Mouse (Mus musculus) hindbrain, embryonic 11.5 days (tissue): Measurements from ENCODE around the gene Lama5. TPM values are rescaled to one million over a fixed set of nuclear protein-coding genes. Genes with fewer than 3 reads are reported as not detected.
"Not testable (repeated sequence)": the region's sequence is repeated elsewhere in the genome, so short reads cannot be mapped to it uniquely, and the experiment has no call there.

ENCODE experiments used
- ATAC-seq: fragments of 200-750 bp; cut with Nextera tagmentation; 2 replicates; pipeline ENCODE4 v1.8.0; 2017; ENCODE audit warnings: mild to moderate bottlenecking, moderate TSS enrichment, moderate library complexity; ENCODE audit not compliant: low FRiP score
- DNase-seq: peaks from one replicate; pipeline ENCODE4 v3.0.0-alpha.2; 2015; ENCODE audit warnings: low spot score
- H3K27ac ChIP-seq: fragments of 300-500 bp; sonication (generic); 2 replicates; pipeline ENCODE4 v1.5.1; 2014; ENCODE audit warnings: mild to moderate bottlenecking, low read depth, low read length
- H3K27me3 ChIP-seq: fragments of 300-500 bp; sonication (generic); 2 replicates; pipeline ENCODE4 v1.6.1; 2014; ENCODE audit warnings: mild to moderate bottlenecking, low read length, moderate library complexity, mixed read lengths; ENCODE audit not compliant: control insufficient read depth, insufficient read depth
- H3K36me3 ChIP-seq: fragments of 300-500 bp; sonication (generic); 2 replicates; pipeline ENCODE4 v1.6.1; 2014; ENCODE audit warnings: mild to moderate bottlenecking, low read length, moderate library complexity, mixed read lengths; ENCODE audit not compliant: control insufficient read depth, insufficient read depth
- H3K4me1 ChIP-seq: fragments of 300-500 bp; sonication (generic); replicated peaks from 2 replicates; pipeline ENCODE4 v1.6.1; 2014; ENCODE audit warnings: low read length, mixed read lengths; ENCODE audit not compliant: control insufficient read depth, insufficient read depth
- H3K4me2 ChIP-seq: fragments of 300-500 bp; sonication (generic); replicated peaks from 2 replicates; pipeline ENCODE4 v1.6.1; 2014; ENCODE audit warnings: mild to moderate bottlenecking, low read depth, low read length
- H3K4me3 ChIP-seq: fragments of 300-500 bp; sonication (generic); 2 replicates; pipeline ENCODE4 v1.5.1; 2014; ENCODE audit warnings: low read depth, low read length
- H3K9ac ChIP-seq: fragments of 300-500 bp; sonication (generic); 2 replicates; pipeline ENCODE4 v1.6.1; 2014; ENCODE audit warnings: low read depth, low read length
- H3K9me3 ChIP-seq: fragments of 300-500 bp; sonication (generic); 2 replicates; pipeline ENCODE4 v1.6.1; 2016; ENCODE audit warnings: low read length; ENCODE audit not compliant: control insufficient read depth
- WGBS: fragments of 180-500 bp; shearing (Covaris S2); extraction: QIAGEN DNeasy Blood & Tissue Kit; methylation state at CpG from one replicate; pipeline ENCODE4 v1.1.7; 2014; 5-methylcytosine and 5-hydroxymethylcytosine counted together
- polyA plus RNA-seq: library from polyadenylated mRNA; unstranded; fragments of >200 nt; fragmentation: Nextera tagmentation; extraction: Ambion mirVana; gene quantifications from 2 replicates; pipeline ENCODE4 v1.2.1, GENCODE M21; 2014

Gene Lama5
- polyA plus RNA-seq, 1 experiment from 2014 or later: 4.4 TPM

GRCm38 (mm10) chr2:180184011-180184751 lies 41.5 kb downstream of the Lama5 start:
- H3K9ac ChIP-seq: no peak overlapping the region
- H3K36me3 ChIP-seq: no peaks in the 10 kb centered on the region
- ATAC-seq: no peak
- H3K27ac ChIP-seq: no peak overlapping the region
- 86% methylated on average over 24 of the region's 24 CpGs for WGBS
- H3K9me3 ChIP-seq: no peaks in the 10 kb centered on the region
- no peak for DNase-seq
- no peak overlapping the region for H3K4me2 ChIP-seq
- no peaks in the 10 kb centered on the region for H3K4me1 ChIP-seq
- H3K4me3 ChIP-seq: no peak overlapping the region
- no peaks in the 10 kb centered on the region for H3K27me3 ChIP-seq

GRCm38 (mm10) chr2:180181542-180181941 lies 44.1 kb downstream of the Lama5 start:
- Histone ChIP-seq H3K4me3 (no peak overlapping the region), H3K4me1 (no peaks in the 10 kb centered on the region), H3K27me3 (no peaks in the 10 kb centered on the region), H3K27ac (no peak overlapping the region), H3K9ac (no peak overlapping the region), H3K36me3 (0 out of 2 replicates have a peak, but pooled peaks cover 6% of the 10 kb centered on the region), H3K4me2 (no peak overlapping the region), H3K9me3 (no peaks in the 10 kb centered on the region)
- WGBS: 86% methylated on average over 9 of the region's 9 CpGs
- ATAC-seq (no peak), DNase-seq (no peak)

GRCm38 (mm10) chr2:180175725-180176124 lies 49.9 kb downstream of the Lama5 start:
- no peaks in the 10 kb centered on the region; the same call in 1 of the 2 replicates for H3K4me1 ChIP-seq
- no peak overlapping the region for H3K4me2 ChIP-seq
- H3K4me3 ChIP-seq: no peak overlapping the region
- no peak overlapping the region for H3K9ac ChIP-seq
- H3K9me3 ChIP-seq: no peaks in the 10 kb centered on the region
- WGBS: 96% methylated on average over 7 of the region's 7 CpGs
- no peak for ATAC-seq
- H3K36me3 ChIP-seq: peaks cover 13% of the 10 kb centered on the region; the same call in 1 of the 2 replicates
- H3K27ac ChIP-seq: no peak overlapping the region
- no peak for DNase-seq
- H3K27me3 ChIP-seq: no peaks in the 10 kb centered on the region

GRCm38 (mm10) chr2:180174121-180174520 lies 51.5 kb downstream of the Lama5 start:
- Histone ChIP-seq H3K9ac (no peak overlapping the region), H3K4me2 (no peak overlapping the region), H3K36me3 (peaks cover 13% of the 10 kb centered on the region; the same call in 1 of the 2 replicates), H3K4me3 (no peak overlapping the region), H3K27ac (no peak overlapping the region), H3K27me3 (no peaks in the 10 kb centered on the region), H3K4me1 (no peaks in the 10 kb centered on the region; the same call in 1 of the 2 replicates), H3K9me3 (no peaks in the 10 kb centered on the region)
- WGBS: 94% methylated on average over 5 of the region's 5 CpGs
- no peak for ATAC-seq
- DNase-seq: no peak

- not testable (repeated sequence) for H3K4me2 ChIP-seq, ATAC-seq, DNase-seq, H3K9me3 ChIP-seq, H3K27ac ChIP-seq, H3K9ac ChIP-seq, H3K27me3 ChIP-seq, H3K4me1 ChIP-seq, H3K4me3 ChIP-seq
- peaks cover 13% of the 10 kb centered on the region; the same call in 1 of the 2 replicates for H3K36me3 ChIP-seq
- 95% methylated on average over 8 of the region's 8 CpGs for WGBS
These were observed 51.9 kb downstream of the Lama5 start for GRCm38 (mm10) chr2:180173711-180174110.

GRCm38 (mm10) chr2:180173163-180173562 lies 52.5 kb downstream of the Lama5 start:
- H3K9me3 ChIP-seq: no peaks in the 10 kb centered on the region
- DNase-seq (no peak), ATAC-seq (no peak)
- H3K4me2 ChIP-seq: peak overlapping the region; percentile 93; the same call in 1 of the 2 replicates
- H3K9ac ChIP-seq: no peak overlapping the region
- peaks cover 13% of the 10 kb centered on the region; the same call in 1 of the 2 replicates for H3K36me3 ChIP-seq
- H3K27me3 ChIP-seq: no peaks in the 10 kb centered on the region
- H3K4me1 ChIP-seq: no peaks in the 10 kb centered on the region; the same call in 1 of the 2 replicates
- WGBS: 82% methylated on average over 4 of the region's 4 CpGs
- peak overlapping the region; percentile 68; the same call in 1 of the 2 replicates for H3K4me3 ChIP-seq
- H3K27ac ChIP-seq: no peak overlapping the region

GRCm38 (mm10) chr2:180172152-180172551 lies 53.5 kb downstream of the Lama5 start:
- peaks cover 7% of the 10 kb centered on the region; the same call in 1 of the 2 replicates for H3K36me3 ChIP-seq
- H3K4me2 ChIP-seq: peak overlapping the region; percentile 93
- peak overlapping the region; percentile 68 for H3K4me3 ChIP-seq
- peak overlapping the region; percentile 81 for H3K9ac ChIP-seq
- no peaks in the 10 kb centered on the region for H3K27me3 ChIP-seq
- H3K27ac ChIP-seq: peak overlapping the region; percentile 82; the same call in 1 of the 2 replicates
- ATAC-seq: 0 out of 2 replicates have a peak, but pooled peaks have one; percentile 10
- H3K4me1 ChIP-seq: no peaks in the 10 kb centered on the region; the same call in 1 of the 2 replicates
- peak; percentile 26 for DNase-seq
- H3K9me3 ChIP-seq: no peaks in the 10 kb centered on the region
- WGBS: 8% methylated on average over 7 of the region's 9 CpGs

- under 1% methylated on average over 67 of the region's 80 CpGs for WGBS
- Histone ChIP-seq H3K4me3 (peak overlapping the region; percentile 68), H3K9me3 (no peaks in the 10 kb centered on the region), H3K27me3 (no peaks in the 10 kb centered on the region), H3K4me2 (peak overlapping the region; percentile 93), H3K36me3 (peaks cover 7% of the 10 kb centered on the region; the same call in 1 of the 2 replicates), H3K9ac (peak overlapping the region; percentile 81), H3K27ac (peak overlapping the region; percentile 82), H3K4me1 (no peaks in the 10 kb centered on the region; the same call in 1 of the 2 replicates)
- peak; percentile 81 for ATAC-seq
- no peak for DNase-seq
These were observed 54.1 kb downstream of the Lama5 start for GRCm38 (mm10) chr2:180171522-180172070.
